Mouse (Mus musculus) C2C12 (cell line): ENCODE results near the gene Il23a.

Experiments used
- CEBPB ChIP-seq: IDR thresholded peaks from one replicate; pipeline ENCODE4 v1.6.1; 2011; ENCODE audit warnings: low read depth, mild to moderate bottlenecking, control low read depth, moderate library complexity
- CTCF ChIP-seq: IDR thresholded peaks from one replicate; pipeline ENCODE4 v1.5.1; 2011; ENCODE audit not compliant: control insufficient read depth, insufficient read depth, insufficient read length
- USF1 ChIP-seq: IDR thresholded peaks from one replicate; pipeline ENCODE4 v1.6.1; 2011; ENCODE audit warnings: low read depth, mild to moderate bottlenecking, control low read depth, moderate library complexity

DNA sequence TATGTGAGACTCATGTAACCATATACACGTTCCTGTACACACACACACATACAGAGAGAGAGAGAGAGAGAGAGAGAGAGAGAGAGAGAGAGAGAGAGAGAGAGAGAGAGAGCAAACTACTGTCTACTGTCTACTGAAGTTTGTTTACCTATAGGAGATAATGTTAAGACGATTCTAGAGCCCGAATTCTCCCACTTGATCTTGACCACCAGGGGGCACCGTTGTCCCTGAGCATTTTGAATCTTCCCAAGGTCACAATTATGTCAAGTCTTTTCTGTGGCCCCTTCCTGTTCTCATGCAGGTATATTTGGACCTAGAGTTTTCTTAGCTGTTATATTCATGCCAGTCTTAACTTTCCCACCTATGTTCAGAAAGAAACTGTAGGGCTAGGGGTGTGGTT lies 37.0 kb upstream of the Il23a start:
- TF ChIP-seq CTCF (no peak), USF1 (no peak), CEBPB (no peak)
